Mouse (Mus musculus): ENCODE measurements around the gene Clic3. TPM values are rescaled to one million over a fixed set of nuclear protein-coding genes. Genes with fewer than 3 reads are reported as not detected.

Clic3 gene
- total RNA-seq, 2 experiments from 2014 or later: 1.5 TPM; not detected in 1

DNA sequence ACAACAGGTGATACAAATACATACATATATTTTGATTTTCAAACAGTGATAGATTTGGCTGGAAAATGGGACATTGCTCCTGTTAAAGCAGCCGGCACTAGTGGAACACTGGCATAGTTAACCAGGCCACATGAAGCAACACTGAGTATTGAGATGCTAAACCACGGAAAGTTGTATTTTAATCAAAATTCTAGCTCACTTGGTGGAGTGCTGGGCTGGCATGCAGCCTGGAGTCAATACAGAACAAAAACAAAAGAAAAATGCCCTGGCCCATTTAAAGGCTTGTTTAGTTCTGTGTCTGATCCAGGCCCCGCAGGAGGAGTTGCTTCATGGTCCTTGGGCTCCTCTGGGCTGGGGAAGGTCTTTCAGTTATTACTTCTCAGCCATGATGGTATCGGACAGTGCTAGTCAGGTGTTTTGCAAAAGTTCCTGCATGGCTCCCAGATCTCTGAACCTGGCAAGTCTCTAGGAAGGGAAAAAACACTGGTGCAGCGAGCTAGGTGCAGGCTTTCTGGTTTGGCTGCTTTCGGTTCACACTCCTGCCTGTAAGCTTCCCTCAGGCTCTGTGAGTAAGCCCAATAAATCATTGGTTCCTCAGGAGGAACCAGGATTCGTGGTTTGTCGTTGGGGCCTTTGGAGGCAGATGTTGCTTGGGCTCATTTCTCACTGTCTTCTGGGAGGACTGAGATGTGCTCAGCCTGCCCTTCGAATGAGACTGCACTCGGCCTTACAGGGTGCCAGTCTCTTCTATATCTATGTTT is 23.1 kb downstream of the Clic3 start:
- DNase-seq (ENCODE audit: low spot score in 2 of 2): no peak

DNA sequence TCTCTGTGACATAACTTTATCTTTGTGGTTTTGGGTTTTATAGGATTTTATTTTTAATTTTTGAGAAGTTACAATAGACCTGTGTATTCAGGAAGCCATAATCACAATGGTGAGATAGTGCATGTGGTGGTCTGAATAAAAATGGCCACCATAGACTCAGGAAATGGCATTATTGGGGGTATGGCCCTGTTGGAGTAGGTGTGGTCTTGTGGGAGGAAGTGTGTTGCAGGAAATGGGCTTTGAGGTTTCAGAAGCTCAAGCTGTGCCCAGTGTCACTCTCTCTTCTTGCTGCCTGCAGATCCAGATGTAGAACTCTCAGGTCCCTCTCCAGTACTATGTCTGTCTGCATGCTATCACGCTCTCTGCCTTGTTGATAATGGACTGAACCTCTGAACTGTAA is 23.9 kb downstream of the Clic3 start:
- no peak for DNase-seq (ENCODE audit: low spot score in 2 of 2)

DNA sequence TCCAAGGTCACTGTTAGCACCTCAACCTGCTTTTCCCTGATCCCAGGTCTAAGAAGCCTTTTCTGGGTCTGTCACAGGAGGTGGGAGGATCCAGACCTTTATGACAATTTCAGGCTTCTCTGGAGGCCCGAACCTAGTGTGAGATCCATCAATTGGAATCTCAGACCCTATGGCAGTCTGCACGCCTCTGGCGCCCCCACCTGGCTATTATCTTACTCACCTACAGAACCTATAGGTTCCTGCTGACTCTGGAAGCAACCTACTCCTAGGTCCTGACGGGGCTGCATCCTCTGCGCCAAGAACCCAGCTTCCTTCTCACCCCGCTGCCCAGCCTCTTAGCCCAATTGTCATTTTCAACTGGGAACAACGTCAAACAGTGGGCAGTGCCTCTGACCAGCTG is 26.3 kb downstream of the Clic3 start:
- peak in 1 of 2 experiments; percentile 44 for DNase-seq (ENCODE audit: low spot score in 2 of 2)

DNA sequence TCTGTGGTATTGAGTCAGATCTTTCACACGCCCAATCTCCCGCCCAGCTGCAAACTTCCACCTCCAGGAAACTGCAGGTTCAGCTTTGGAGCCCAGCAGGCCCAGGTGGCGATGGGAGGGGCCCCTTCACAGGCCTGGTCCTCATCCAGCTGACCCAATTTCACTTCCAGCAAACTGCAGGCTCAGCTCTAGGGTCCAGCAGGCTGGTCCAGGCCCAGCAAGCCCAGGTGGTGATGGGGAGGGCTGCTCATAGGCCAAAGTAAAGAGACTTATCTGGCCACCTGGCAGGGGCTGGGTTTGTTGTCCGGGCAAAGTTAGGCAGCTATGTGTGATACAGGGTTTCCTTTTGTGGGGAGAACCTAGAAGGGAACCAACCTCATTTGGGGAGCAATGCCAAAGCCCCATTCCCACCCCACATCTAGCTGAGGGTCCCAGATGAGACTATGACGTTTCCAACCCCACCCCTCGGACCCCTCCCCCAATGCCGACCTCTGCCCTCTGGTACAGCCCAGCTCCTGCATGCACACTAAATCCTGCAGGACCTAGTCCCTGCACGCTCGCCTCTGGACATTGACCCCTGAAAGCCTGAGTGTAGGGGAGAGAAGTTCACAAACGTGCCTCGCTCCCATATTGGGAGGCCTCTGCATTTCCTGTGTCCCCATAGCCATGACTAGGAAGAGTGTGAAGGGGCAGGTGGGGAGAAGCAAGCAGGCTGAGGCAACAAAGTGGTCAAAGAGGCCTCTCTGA is 28.4 kb downstream of the Clic3 start:
- no peak for DNase-seq (ENCODE audit: low spot score in 2 of 2)

DNA sequence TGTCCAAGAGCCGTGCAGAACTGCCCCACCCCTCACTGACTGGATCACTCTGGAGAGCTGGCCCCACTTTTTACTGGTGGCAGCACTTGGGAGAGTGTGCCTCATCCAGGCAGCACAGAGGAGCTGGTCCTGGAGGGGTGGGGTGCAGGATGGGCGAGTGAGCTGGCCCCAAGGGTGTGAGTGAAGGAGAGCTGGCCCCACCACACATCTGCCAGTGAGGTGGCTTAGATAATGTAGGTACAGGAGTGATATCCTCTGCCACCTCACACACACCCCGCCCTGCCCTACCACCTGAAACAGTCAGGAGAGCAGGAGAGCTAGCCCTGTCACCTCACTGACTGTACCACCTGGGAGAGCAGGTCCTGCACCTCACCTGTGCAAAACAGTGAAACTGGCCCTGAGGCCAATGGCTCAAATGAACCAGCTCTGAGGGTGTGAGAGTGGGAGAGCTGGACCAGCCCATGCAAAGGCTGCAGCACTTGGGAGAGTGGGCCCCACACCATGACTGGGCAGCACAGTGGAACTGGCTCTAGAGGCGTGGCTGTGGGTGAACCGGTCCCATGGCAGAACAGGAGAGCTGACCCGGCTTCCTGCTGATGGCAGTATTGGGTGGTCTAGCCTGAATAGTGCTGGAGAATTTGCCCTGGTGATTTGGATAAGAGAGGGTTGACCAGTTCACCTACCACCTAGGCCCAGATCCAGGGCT is 31.5 kb downstream of the Clic3 start:
- DNase-seq (ENCODE audit: low spot score in 2 of 2): no peak

DNA sequence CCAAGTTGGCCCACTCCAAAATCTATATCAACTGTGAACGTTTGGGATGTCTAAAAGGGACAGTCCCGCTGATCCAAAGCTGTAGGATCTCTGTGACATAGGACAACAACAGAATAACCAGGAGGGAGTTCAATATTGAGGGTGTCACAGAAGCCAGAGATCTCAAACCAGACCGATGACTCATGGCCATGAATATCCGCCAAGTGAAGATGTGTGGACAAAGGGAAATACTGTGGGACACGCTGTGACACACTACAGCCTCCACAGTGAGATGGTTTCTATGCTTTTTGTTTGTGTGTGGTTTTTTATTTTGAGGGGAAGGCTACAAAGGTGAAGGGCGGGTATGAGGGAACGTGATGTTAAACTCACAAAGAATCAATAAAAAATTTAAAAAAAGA is 32.0 kb downstream of the Clic3 start:
- no peak for DNase-seq (ENCODE audit: low spot score in 2 of 2)

DNA sequence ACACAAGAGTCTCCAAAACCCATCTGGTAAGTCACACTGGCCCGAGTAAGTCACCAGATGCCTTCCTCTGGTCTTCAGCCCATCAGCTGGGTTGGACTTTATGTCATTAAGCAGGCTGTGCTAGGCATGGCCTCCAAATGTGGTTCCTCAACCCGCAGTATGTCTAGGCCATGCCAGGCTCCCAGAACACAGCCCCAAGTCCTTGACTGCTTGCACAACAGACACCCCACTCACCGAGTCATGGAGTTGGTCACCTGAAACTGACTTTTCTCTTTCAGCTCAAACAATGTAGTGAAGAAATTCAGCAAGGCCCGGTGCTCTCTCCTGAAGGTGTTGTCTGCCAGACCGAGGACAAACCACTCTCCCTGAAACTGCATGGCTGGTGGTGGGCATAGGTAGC is 36.4 kb downstream of the Clic3 start:
- DNase-seq (ENCODE audit: low spot score in 2 of 2): no peak

DNA sequence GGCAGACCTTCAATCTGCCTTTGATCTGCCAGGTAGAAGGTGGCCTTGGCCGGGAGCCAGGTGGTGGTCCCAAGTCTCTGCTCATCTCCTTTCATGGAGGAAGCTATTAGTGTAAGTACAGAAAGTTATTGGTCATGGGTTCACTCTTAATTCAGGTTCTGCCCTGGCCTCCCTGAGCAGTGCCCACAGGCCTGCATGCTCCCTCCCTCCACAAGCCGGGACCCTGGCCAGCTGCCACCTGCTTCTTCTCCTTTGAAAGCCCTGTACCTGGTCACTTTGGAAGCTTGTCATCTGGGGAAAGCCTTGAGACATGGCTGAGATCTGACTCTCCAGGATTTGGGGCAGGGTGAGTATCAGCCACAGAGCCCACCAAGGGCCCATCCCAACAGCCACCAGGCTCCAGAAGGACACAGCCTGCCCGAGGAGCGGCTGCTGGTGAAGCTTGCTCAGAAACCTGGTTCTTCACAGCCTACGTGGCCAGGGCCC is 36.9 kb downstream of the Clic3 start, which contains the start of gene Lcn12:
Lcn12 (minus strand) TSS at position 436 of the 486 bp plus-strand sequence.
- DNase-seq (ENCODE audit: low spot score in 2 of 2): no peak

DNA sequence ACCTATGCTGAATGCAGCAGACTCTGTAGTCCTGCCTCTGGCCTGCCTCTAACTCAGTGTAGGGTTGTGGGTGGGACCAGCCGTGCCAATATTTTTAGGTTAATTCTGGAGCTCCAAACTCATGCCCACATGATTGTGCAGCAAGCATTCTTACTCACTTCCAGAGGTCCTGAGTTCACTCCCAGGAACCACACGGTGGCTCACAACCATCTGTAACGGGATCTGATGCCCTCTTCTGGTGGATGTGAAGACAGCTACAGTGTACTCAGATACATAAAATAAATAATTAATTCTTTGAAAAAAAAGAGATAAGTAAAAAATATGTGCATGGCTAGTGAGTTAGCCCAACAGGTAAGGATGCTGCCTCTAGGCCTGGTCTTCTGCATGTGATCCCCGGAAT is 39.8 kb downstream of the Clic3 start:
- DNase-seq (ENCODE audit: low spot score in 2 of 2): no peak

DNA sequence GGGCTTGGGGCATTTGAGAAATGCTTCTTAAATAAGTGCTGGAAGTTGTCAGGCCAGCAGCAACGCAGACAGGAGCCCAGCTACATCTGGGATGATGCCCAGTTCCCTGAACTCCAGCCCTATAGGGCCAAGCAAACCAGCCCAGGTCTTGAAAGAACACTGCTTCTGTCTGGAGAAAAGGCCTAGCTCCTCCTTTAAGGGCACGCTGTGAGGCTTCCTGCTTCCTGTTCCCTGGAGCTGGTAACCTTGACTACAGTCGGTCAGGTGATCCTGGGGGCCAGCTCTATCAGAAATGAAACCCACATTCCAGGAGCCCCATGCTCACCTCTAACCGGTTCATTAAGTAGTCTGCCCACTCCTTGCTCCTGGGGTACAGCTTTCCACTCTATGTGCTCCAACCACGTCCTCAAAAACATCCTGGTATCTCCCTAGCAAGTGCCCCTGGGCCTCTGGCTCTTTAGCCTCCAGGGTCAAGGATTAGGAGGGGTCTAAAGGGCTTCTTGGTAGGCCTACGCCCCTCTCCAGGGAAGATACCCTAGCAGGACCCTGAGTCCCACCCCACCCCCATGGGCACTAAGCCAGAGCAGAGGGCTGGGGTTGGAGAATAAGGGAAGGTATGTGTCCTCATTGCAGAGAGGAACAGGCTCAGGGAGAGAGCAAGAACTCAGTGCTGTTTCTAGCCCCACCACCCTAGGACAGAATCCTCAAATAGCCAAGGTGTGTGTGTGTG is 41.4 kb downstream of the Clic3 start:
- DNase-seq (ENCODE audit: low spot score in 2 of 2): no peak

GRCm38 (mm10) chr2:25498622-25499478 is 42.2 kb downstream of the Clic3 start:
- DNase-seq (ENCODE audit: low spot score in 2 of 2): no peak

DNA sequence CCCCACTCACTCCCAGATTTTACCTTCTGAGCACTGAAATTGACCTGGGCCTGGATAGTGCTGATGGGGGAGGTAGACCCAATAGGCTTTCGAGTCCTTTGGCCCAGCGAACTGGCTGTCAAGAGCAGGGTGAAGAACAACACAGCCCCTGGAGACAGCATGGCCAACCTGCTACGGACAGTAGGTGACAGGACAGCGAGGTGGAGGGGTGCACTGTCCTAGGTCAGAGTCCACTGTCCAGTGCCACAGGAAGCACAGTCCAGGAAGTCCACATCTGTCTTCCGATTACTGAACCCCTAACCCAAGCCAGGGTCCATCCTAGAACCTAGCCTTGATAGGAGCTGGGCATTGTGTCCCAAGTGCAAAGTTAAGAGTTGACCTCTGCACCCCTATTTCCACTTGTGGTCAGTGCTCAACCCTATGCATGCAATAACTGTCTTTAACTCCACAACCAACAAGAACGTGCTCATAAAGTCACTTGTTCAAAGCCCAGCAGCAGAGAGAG is 43.5 kb downstream of the Clic3 start:
- DNase-seq (ENCODE audit: low spot score in 2 of 2): no peak

GRCm38 (mm10) chr2:25500576-25501405 is 44.2 kb downstream of the Clic3 start, which contains the start of gene Fbxw5:
Gene Fbxw5 (plus strand): TSS chr2:25500750.
- DNase-seq (ENCODE audit: low spot score in 2 of 2): peak; percentile 78 to 83

GRCm38 (mm10) chr2:25501593-25502486 is 45.2 kb downstream of the Clic3 start, which contains the start of gene C8g:
Gene C8g (minus strand): TSS chr2:25501719.
- DNase-seq (ENCODE audit: low spot score in 2 of 2): peak in 1 of 2 experiments; percentile 18

DNA sequence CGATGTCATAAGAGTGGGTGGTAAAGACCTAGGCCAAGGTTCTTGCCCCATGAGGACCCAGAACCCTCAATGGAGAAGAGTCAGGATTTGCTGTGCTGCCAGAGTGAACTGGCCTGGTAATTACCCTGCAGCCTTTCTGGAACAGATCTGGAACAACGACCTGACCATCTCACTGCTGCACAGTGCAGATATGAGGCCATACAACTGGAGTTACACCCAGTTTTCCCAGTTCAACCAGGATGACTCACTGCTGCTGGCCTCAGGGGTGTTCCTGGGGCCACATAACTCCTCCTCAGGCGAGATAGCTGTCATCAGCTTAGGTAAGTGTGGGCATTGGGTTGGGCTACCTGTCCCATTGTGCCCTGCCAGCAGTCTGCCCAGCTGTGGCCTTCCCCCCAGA is 46.1 kb downstream of the Clic3 start:
- DNase-seq (ENCODE audit: low spot score in 2 of 2): no peak

DNA sequence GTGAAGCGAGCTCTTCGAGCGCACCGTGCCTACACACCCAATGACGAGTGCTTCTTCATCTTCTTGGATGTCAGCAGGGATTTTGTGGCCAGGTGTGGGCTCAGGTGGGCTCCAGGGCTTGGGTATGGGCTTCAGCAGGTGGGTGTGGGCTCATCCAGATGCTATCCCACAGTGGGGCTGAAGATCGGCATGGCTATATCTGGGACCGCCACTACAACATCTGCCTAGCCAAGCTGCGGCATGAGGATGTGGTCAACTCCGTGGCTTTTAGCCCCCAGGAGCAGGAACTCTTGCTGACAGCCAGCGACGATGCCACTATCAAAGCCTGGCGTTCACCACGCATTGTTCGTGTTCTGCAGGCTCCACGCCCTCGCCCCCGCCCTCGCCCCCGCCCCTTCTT is 47.9 kb downstream of the Clic3 start:
- no peak for DNase-seq (ENCODE audit: low spot score in 2 of 2)

DNA sequence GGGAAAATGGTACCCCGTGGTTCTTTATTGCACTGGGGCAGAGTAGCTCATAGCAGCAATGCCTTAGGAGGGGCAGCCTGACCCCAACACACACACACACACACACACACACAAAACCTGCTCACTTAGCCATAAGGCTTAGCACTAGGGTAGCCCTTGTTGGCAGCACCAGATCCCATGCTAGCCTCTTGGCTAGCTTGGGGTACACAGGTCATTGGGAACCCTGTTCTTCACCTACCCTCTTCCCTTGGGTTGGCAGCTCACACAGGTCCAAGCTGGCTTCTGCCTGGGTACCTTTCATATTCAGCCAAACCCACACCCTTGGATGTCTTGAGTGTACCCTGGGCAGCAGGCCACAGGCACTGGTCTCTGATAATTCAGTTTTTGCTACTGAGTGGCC is 48.4 kb downstream of the Clic3 start:
- DNase-seq (ENCODE audit: low spot score in 2 of 2): no peak

DNA sequence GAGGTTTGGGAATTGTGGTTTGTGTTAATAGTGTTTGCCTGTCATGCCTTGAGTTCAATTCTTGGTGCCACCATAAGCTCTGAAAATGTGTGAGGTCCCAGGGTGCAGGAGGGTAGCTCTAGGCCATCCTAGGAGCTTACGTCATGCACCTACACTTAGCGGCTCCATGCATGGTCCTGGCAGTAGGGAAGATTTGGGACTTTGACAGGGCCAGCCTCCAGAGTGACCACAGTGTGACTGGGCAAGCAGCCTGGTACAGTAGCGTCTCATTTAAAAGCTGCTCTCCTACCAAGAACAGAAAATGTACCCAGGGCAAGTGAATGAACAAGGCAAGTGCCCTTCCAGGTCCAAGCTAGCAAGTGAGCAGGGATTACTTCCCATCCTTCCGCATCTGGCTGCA is 49.2 kb downstream of the Clic3 start:
- DNase-seq (ENCODE audit: low spot score in 2 of 2): no peak

Measured in left cerebral cortex, adult 18-20 months (tissue).